ENCODE assay signal across 8 mouse cellular contexts in the genomic region with DNA sequence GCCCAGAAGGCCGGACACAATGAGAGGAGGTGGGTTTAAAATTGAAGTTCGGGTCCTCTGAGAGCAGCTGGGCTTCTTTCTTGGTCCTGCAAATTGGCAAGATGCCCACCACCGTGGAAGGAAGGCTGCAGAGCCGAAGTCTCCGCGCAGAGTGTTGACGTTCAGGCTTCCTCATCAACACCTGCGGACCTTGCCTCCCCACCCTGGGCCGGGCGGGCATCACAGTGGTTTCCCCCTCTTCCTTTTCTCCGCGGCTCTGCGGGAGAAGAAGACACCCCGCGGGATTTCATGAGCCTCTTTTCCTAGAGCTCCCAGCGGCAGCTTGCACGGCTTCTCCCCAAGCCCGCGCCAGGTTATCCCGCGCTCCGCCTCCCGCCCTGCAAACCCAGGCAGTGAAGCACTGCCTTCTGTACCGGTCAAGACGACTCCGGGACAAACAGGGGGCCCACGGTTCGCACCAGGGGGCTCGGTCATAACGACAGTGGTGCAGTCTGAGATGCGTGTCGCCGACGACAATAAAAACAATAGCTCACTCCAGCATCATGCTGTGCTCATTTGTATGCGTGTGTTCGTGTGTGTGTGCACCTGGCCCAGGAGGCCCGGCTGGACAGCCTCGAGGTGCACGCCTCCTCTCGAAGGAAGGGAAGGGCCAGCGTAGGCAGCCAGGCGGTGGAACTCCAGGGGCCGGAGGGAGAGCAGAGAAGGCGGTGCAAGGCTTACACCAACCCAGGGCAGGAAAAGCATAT. TPM values are rescaled to one million over a fixed set of nuclear protein-coding genes. Genes with fewer than 3 reads are reported as not detected.
DNase-seq lines count a peak whose midpoint lies in the region; ATAC-seq and TF ChIP-seq lines count a peak whose summit lies in the region.

No protein-coding gene starts in this region.

- peaks cover 13% of the 10 kb centered on the region for H3K9me3 ChIP-seq in erythroblast, embryonic 14.5 days (ENCODE audit: control insufficient read depth, low read length)
- no peaks in the 10 kb centered on the region for H3K9me3 ChIP-seq in hindbrain, embryonic 12.5 days (replicated peaks)
- H3K9me3 ChIP-seq in limb, embryonic 11.5 days (ENCODE audit: control insufficient read depth, low read length): no peaks in the 10 kb centered on the region
- no peaks in the 10 kb centered on the region for H3K9me3 ChIP-seq in midbrain, embryonic 10.5 days (replicated peaks)
- H3K9me3 ChIP-seq in stomach, postnatal 0 days (ENCODE audit: control insufficient read depth, low read length): no peaks in the 10 kb centered on the region

- no peak for TF ChIP-seq EP300 in heart, adult 2 months (IDR thresholded peaks at IDR 0.05; ENCODE audit: insufficient read depth, low read depth, low read length)
- no peak for TF ChIP-seq EP300 in stomach, postnatal 0 days (optimal IDR thresholded peaks at IDR 0.05)

- peak overlapping the region; percentile 78 for H3K27ac ChIP-seq in heart, adult 2 months
- peak overlapping the region; percentile 92 for H3K27ac ChIP-seq in hindbrain, embryonic 12.5 days
- peak overlapping the region; percentile 75 for H3K27ac ChIP-seq in limb, embryonic 11.5 days (replicated peaks; ENCODE audit: low read depth, low read length)
- H3K27ac ChIP-seq in midbrain, embryonic 10.5 days (replicated peaks): peak overlapping the region; percentile 91
- peak overlapping the region; percentile 99 for H3K27ac ChIP-seq in stomach, postnatal 0 days (replicated peaks)

- peak; percentile 14 for ATAC-seq in hindbrain, embryonic 12.5 days (ENCODE audit: low FRiP score)
- peak; percentile 60 for ATAC-seq in limb, embryonic 11.5 days (ENCODE audit: insufficient number of reproducible peaks, low FRiP score, low TSS enrichment, low read depth)
- ATAC-seq in stomach, postnatal 0 days (ENCODE audit: low FRiP score, low TSS enrichment): peak; percentile 59

- peak overlapping the region; percentile 80 for H3K9ac ChIP-seq in heart, adult 2 months (ENCODE audit: low read depth, low read length)
- peak overlapping the region; percentile 78 for H3K9ac ChIP-seq in hindbrain, embryonic 12.5 days
- peak overlapping the region; percentile 76 for H3K9ac ChIP-seq in limb, embryonic 11.5 days (ENCODE audit: low read length)
- H3K9ac ChIP-seq in stomach, postnatal 0 days (ENCODE audit: low read length): peak overlapping the region; percentile 69

- intact Hi-C loops in heart, adult 2 months (cut with DNase I): no loop called here

- no peak for DNase-seq in heart, adult 2 months
- DNase-seq in heart, adult 8-10 months (ENCODE audit: low spot score): no peak
- DNase-seq in adrenal gland, postnatal 36 days: peak; percentile 51 to 62
- DNase-seq in limb, embryonic 11.5 days (ENCODE audit: low spot score): no peak
- DNase-seq in midbrain, embryonic 10.5 days (ENCODE audit: low spot score): peak; percentile 54
- peak; percentile 63 for DNase-seq in stomach, postnatal 0 days (ENCODE audit: low spot score)

- TF ChIP-seq CTCF in heart, adult 2 months (IDR thresholded peaks at IDR 0.05): no peak
- no peak for TF ChIP-seq CTCF in stomach, postnatal 0 days (IDR thresholded peaks at IDR 0.05; ENCODE audit: low read depth)

- H3K4me2 ChIP-seq in hindbrain, embryonic 12.5 days (replicated peaks): peak overlapping the region; percentile 97
- peak overlapping the region; percentile 97 for H3K4me2 ChIP-seq in limb, embryonic 11.5 days (ENCODE audit: low read depth, severe bottlenecking)
- peak overlapping the region; percentile 94 for H3K4me2 ChIP-seq in stomach, postnatal 0 days (replicated peaks; ENCODE audit: low read depth)

- H3K4me1 ChIP-seq in heart, adult 2 months (ENCODE audit: control insufficient read depth, insufficient read depth, low read length): peaks cover 3% of the 10 kb centered on the region; the same call in 1 of the 2 replicates
- peaks cover 67% of the 10 kb centered on the region for H3K4me1 ChIP-seq in erythroblast, embryonic 14.5 days (ENCODE audit: control insufficient read depth)
- H3K4me1 ChIP-seq in hindbrain, embryonic 12.5 days: peaks cover 23% of the 10 kb centered on the region
- peaks cover 8% of the 10 kb centered on the region for H3K4me1 ChIP-seq in limb, embryonic 11.5 days (ENCODE audit: control insufficient read depth, insufficient read depth, low read length)
- H3K4me1 ChIP-seq in midbrain, embryonic 10.5 days: peaks cover 39% of the 10 kb centered on the region
- H3K4me1 ChIP-seq in stomach, postnatal 0 days (replicated peaks; ENCODE audit: control insufficient read depth, insufficient read depth): peaks cover 3% of the 10 kb centered on the region; the same call in 1 of the 2 replicates

- no peaks in the 10 kb centered on the region for H3K27me3 ChIP-seq in heart, adult 2 months (ENCODE audit: control insufficient read depth, insufficient read depth, low read length)
- H3K27me3 ChIP-seq in erythroblast, embryonic 14.5 days (ENCODE audit: control insufficient read depth): no peaks in the 10 kb centered on the region
- no peaks in the 10 kb centered on the region for H3K27me3 ChIP-seq in hindbrain, embryonic 12.5 days
- no peaks in the 10 kb centered on the region for H3K27me3 ChIP-seq in limb, embryonic 11.5 days (ENCODE audit: control insufficient read depth, insufficient read depth, low read length)
- peaks cover 7% of the 10 kb centered on the region; the same call in 1 of the 2 replicates for H3K27me3 ChIP-seq in midbrain, embryonic 10.5 days (ENCODE audit: low read depth, poor library complexity, severe bottlenecking)
- no peaks in the 10 kb centered on the region for H3K27me3 ChIP-seq in stomach, postnatal 0 days (ENCODE audit: control insufficient read depth, insufficient read depth, low read length)

- H3K4me3 ChIP-seq in heart, adult 2 months: peak overlapping the region; percentile 61
- H3K4me3 ChIP-seq in erythroblast, embryonic 14.5 days (replicated peaks): peak overlapping the region; percentile 84
- peak overlapping the region; percentile 82 for H3K4me3 ChIP-seq in hindbrain, embryonic 12.5 days
- H3K4me3 ChIP-seq in limb, embryonic 11.5 days (ENCODE audit: low read depth, low read length): peak overlapping the region; percentile 88
- peak overlapping the region; percentile 85 for H3K4me3 ChIP-seq in midbrain, embryonic 10.5 days
- peak overlapping the region; percentile 86 for H3K4me3 ChIP-seq in stomach, postnatal 0 days (ENCODE audit: low read depth, low read length)

- H3K36me3 ChIP-seq in heart, adult 2 months (ENCODE audit: control insufficient read depth, insufficient read depth, low read length): no peaks in the 10 kb centered on the region; the same call in 1 of the 2 replicates
- peaks cover 31% of the 10 kb centered on the region for H3K36me3 ChIP-seq in erythroblast, embryonic 14.5 days (ENCODE audit: control insufficient read depth)
- H3K36me3 ChIP-seq in hindbrain, embryonic 12.5 days: peaks cover 24% of the 10 kb centered on the region
- peaks cover 20% of the 10 kb centered on the region for H3K36me3 ChIP-seq in limb, embryonic 11.5 days (ENCODE audit: control insufficient read depth, insufficient read depth, low read length)
- peaks cover 32% of the 10 kb centered on the region for H3K36me3 ChIP-seq in midbrain, embryonic 10.5 days
- peaks cover 9% of the 10 kb centered on the region; the same call in 1 of the 2 replicates for H3K36me3 ChIP-seq in stomach, postnatal 0 days (ENCODE audit: control insufficient read depth, insufficient read depth, low read length)

- H3K79me2 ChIP-seq in heart, adult 2 months (replicated peaks; ENCODE audit: control insufficient read depth, insufficient read depth, low read length): no peaks in the 10 kb centered on the region

- WGBS in heart, adult 2 months: under 1% methylated on average over 44 of the region's 44 CpGs
- under 1% methylated on average over 44 of the region's 44 CpGs for WGBS in hindbrain, embryonic 12.5 days
- under 1% methylated on average over 43 of the region's 44 CpGs for WGBS in limb, embryonic 11.5 days
- WGBS in midbrain, embryonic 10.5 days: under 1% methylated on average over 44 of the region's 44 CpGs
- under 1% methylated on average over 42 of the region's 44 CpGs for WGBS in stomach, postnatal 0 days

- no peak for TF ChIP-seq POLR2A in heart, adult 2 months (IDR thresholded peaks at IDR 0.05; ENCODE audit: insufficient read depth, low read depth, low read length)

RNA-seq across cellular contexts. Expression of gene Daxx, which starts 0.7 kb away (rescaled TPM):
- 10 to 100 TPM; 11.5 to 16.4 TPM for total RNA-seq in heart, adult 2 months (2021)
- 18.5 and 20.5 TPM in 2 replicates for polyA plus RNA-seq in heart, adult 2 months (2012; rRNA removed)
- total RNA-seq in heart, adult 8-10 months (2022): 10 to 100 TPM; 11.5 to 16.2 (median 13.7) TPM
- 10 to 100 TPM; 29.2 to 30.2 TPM for total RNA-seq in adrenal gland, postnatal 36 days (2021)
- polyA plus RNA-seq in erythroblast, embryonic 14.5 days (2012): 1.4 TPM in 2 replicates
- polyA plus RNA-seq in hindbrain, embryonic 12.5 days (2016; fragmentation: Nextera tagmentation; extraction: Ambion mirVana): 55.5 and 61.2 TPM in 2 replicates
- 66.8 and 71.3 TPM in 2 replicates for polyA plus RNA-seq in limb, embryonic 11.5 days (2014; fragmentation: Nextera tagmentation; extraction: Ambion mirVana)
- 77.5 and 82.6 TPM in 2 replicates for polyA plus RNA-seq in midbrain, embryonic 10.5 days (2016; fragmentation: Nextera tagmentation; extraction: Ambion mirVana)
- 18.1 and 22.4 TPM in 2 replicates for polyA plus RNA-seq in stomach, postnatal 0 days (2015; fragmentation: Nextera tagmentation; extraction: Ambion mirVana)

RNA-seq across cellular contexts. Expression of gene Platr17, which starts 3.6 kb away (rescaled TPM):
- total RNA-seq in heart, adult 2 months (2021): not detected
- not detected in 2 replicates for polyA plus RNA-seq in heart, adult 2 months (2012; rRNA removed)
- total RNA-seq in heart, adult 8-10 months (2022): not detected
- not detected for total RNA-seq in adrenal gland, postnatal 36 days (2021)
- polyA plus RNA-seq in erythroblast, embryonic 14.5 days (2012): 0.08 TPM in 1 of 2 replicates, not detected in the other
- polyA plus RNA-seq in hindbrain, embryonic 12.5 days (2016; fragmentation: Nextera tagmentation; extraction: Ambion mirVana): 0.30 TPM in 1 of 2 replicates, not detected in the other
- 0.19 and 0.48 TPM in 2 replicates for polyA plus RNA-seq in limb, embryonic 11.5 days (2014; fragmentation: Nextera tagmentation; extraction: Ambion mirVana)
- polyA plus RNA-seq in midbrain, embryonic 10.5 days (2016; fragmentation: Nextera tagmentation; extraction: Ambion mirVana): 0.30 TPM in 1 of 2 replicates, not detected in the other
- 1.1 TPM in 2 replicates for polyA plus RNA-seq in stomach, postnatal 0 days (2015; fragmentation: Nextera tagmentation; extraction: Ambion mirVana)

RNA-seq across cellular contexts. Expression of gene Tapbp, which starts 7.2 kb away (rescaled TPM):
- 100 to 1,000 TPM in 1 of 2 experiments, 10 to 100 TPM in 1; 98.9 to 124 TPM for total RNA-seq in heart, adult 2 months (2021)
- 62.5 and 75.7 TPM in 2 replicates for polyA plus RNA-seq in heart, adult 2 months (2012; rRNA removed)
- total RNA-seq in heart, adult 8-10 months (2022): 100 to 1,000 TPM in 2 of 4 experiments, 10 to 100 TPM in 2; 96.8 to 113 (median 105) TPM
- 100 to 1,000 TPM; 178 to 181 TPM for total RNA-seq in adrenal gland, postnatal 36 days (2021)
- 14.7 and 21.8 TPM in 2 replicates for polyA plus RNA-seq in erythroblast, embryonic 14.5 days (2012)
- 23.9 and 27.6 TPM in 2 replicates for polyA plus RNA-seq in hindbrain, embryonic 12.5 days (2016; fragmentation: Nextera tagmentation; extraction: Ambion mirVana)
- polyA plus RNA-seq in limb, embryonic 11.5 days (2014; fragmentation: Nextera tagmentation; extraction: Ambion mirVana): 12.5 and 14.8 TPM in 2 replicates
- 14.9 and 17.3 TPM in 2 replicates for polyA plus RNA-seq in midbrain, embryonic 10.5 days (2016; fragmentation: Nextera tagmentation; extraction: Ambion mirVana)
- 63.7 and 72.4 TPM in 2 replicates for polyA plus RNA-seq in stomach, postnatal 0 days (2015; fragmentation: Nextera tagmentation; extraction: Ambion mirVana)

RNA-seq across cellular contexts. Expression of gene Zbtb22, which starts 7.2 kb away (rescaled TPM):
- total RNA-seq in heart, adult 2 months (2021): 10 to 100 TPM; 13.7 to 18.8 TPM
- polyA plus RNA-seq in heart, adult 2 months (2012; rRNA removed): 24.6 and 26.8 TPM in 2 replicates
- total RNA-seq in heart, adult 8-10 months (2022): 10 to 100 TPM; 18.1 to 21.0 (median 19.3) TPM
- total RNA-seq in adrenal gland, postnatal 36 days (2021): 10 to 100 TPM; 26.5 to 36.1 TPM
- 5.6 and 5.7 TPM in 2 replicates for polyA plus RNA-seq in erythroblast, embryonic 14.5 days (2012)
- 21.7 and 25.5 TPM in 2 replicates for polyA plus RNA-seq in hindbrain, embryonic 12.5 days (2016; fragmentation: Nextera tagmentation; extraction: Ambion mirVana)
- 10.1 and 11.8 TPM in 2 replicates for polyA plus RNA-seq in limb, embryonic 11.5 days (2014; fragmentation: Nextera tagmentation; extraction: Ambion mirVana)
- polyA plus RNA-seq in midbrain, embryonic 10.5 days (2016; fragmentation: Nextera tagmentation; extraction: Ambion mirVana): 23.5 and 24.1 TPM in 2 replicates
- polyA plus RNA-seq in stomach, postnatal 0 days (2015; fragmentation: Nextera tagmentation; extraction: Ambion mirVana): 10.7 and 12.2 TPM in 2 replicates

RNA-seq across cellular contexts. Expression of gene Kifc1, which starts 18.0 kb away (rescaled TPM):
- under 1 TPM; 0.57 to 0.66 TPM for total RNA-seq in heart, adult 2 months (2021)
- 0.59 and 0.94 TPM in 2 replicates for polyA plus RNA-seq in heart, adult 2 months (2012; rRNA removed)
- total RNA-seq in heart, adult 8-10 months (2022): 1 to 10 TPM in 1 of 4 experiments, under 1 TPM in 3; 0.31 to 1.9 (median 0.51) TPM
- total RNA-seq in adrenal gland, postnatal 36 days (2021): 1 to 10 TPM; 3.3 to 4.4 TPM
- polyA plus RNA-seq in erythroblast, embryonic 14.5 days (2012): 24.3 and 25.8 TPM in 2 replicates
- 3.2 and 4.1 TPM in 2 replicates for polyA plus RNA-seq in hindbrain, embryonic 12.5 days (2016; fragmentation: Nextera tagmentation; extraction: Ambion mirVana)
- polyA plus RNA-seq in limb, embryonic 11.5 days (2014; fragmentation: Nextera tagmentation; extraction: Ambion mirVana): 12.3 and 12.5 TPM in 2 replicates
- polyA plus RNA-seq in midbrain, embryonic 10.5 days (2016; fragmentation: Nextera tagmentation; extraction: Ambion mirVana): 7.8 and 9.4 TPM in 2 replicates
- polyA plus RNA-seq in stomach, postnatal 0 days (2015; fragmentation: Nextera tagmentation; extraction: Ambion mirVana): 1.3 and 1.7 TPM in 2 replicates

Comparison
In these comparisons a context has a peak if more than half of its experiments do, and no peak if none do; other contexts are left out.
1. DNase-seq: peak in adrenal gland, postnatal 36 days (2 of 2), midbrain, embryonic 10.5 days (single experiment) and stomach, postnatal 0 days (single experiment); none in heart, adult 2 months (0 of 2), heart, adult 8-10 months (single experiment) and limb, embryonic 11.5 days (single experiment).
2. Peak in every context shown above with its lines, with median percentiles within 50 percentile points of each other: H3K27ac ChIP-seq, H3K4me3 ChIP-seq, H3K9ac ChIP-seq, ATAC-seq and H3K4me2 ChIP-seq.